Mouse (Mus musculus) cerebellum, postnatal 25 days (tissue): ENCODE results near the gene Gm45234.
"Not testable (repeated sequence)": the region's sequence is repeated elsewhere in the genome, so short reads cannot be mapped to it uniquely, and the experiment has no call there.

ENCODE experiments used
- DNase-seq, 2 experiments: peaks; one replicate each; pipeline ENCODE4 v3.0.0; 2021; ENCODE audit warnings: mixed read lengths in 2 of 2

Gm45234 gene

GRCm38 (mm10) chr6:124755831-124756595 lies at the start of gene Gm45234, which contains the start of gene Atn1:
TSS of gene Gm45234 (minus strand) at chr6:124756021.
TSS of gene Atn1 (minus strand) at chr6:124756524.
- peak; percentile 80 to 88 for DNase-seq

- DNase-seq: no peak
Measured at GRCm38 (mm10) chr6:124804341-124804740, 48.5 kb upstream of the Gm45234 start.

- DNase-seq: not testable (repeated sequence)
Measured at GRCm38 (mm10) chr6:124803691-124804090, 47.9 kb upstream of the Gm45234 start.

GRCm38 (mm10) chr6:124803061-124803460 lies 47.2 kb upstream of the Gm45234 start:
- no peak for DNase-seq

- not testable (repeated sequence) for DNase-seq
Measured at GRCm38 (mm10) chr6:124802400-124802799, 46.6 kb upstream of the Gm45234 start.

GRCm38 (mm10) chr6:124796200-124796599 lies 40.4 kb upstream of the Gm45234 start:
- DNase-seq: no peak

- no peak for DNase-seq
Measured at GRCm38 (mm10) chr6:124795781-124796180, 40.0 kb upstream of the Gm45234 start.

- DNase-seq: no peak
Measured at GRCm38 (mm10) chr6:124791911-124792310, 36.1 kb upstream of the Gm45234 start.

GRCm38 (mm10) chr6:124790121-124790520 lies 34.3 kb upstream of the Gm45234 start:
- DNase-seq: no peak

- DNase-seq: no peak
Measured at GRCm38 (mm10) chr6:124789519-124789918, 33.7 kb upstream of the Gm45234 start.

GRCm38 (mm10) chr6:124787722-124788121 lies 31.9 kb upstream of the Gm45234 start:
- peak; percentile 63 to 65 for DNase-seq

GRCm38 (mm10) chr6:124786756-124787420 lies 31.1 kb upstream of the Gm45234 start:
- peak; percentile 90 to 92 for DNase-seq

GRCm38 (mm10) chr6:124782436-124782835 lies 26.6 kb upstream of the Gm45234 start:
- DNase-seq: peak; percentile 23 to 28

- no peak for DNase-seq
Measured at GRCm38 (mm10) chr6:124780917-124781316, 25.1 kb upstream of the Gm45234 start.

- DNase-seq: no peak
Measured at GRCm38 (mm10) chr6:124779984-124780416, 24.2 kb upstream of the Gm45234 start.

GRCm38 (mm10) chr6:124779222-124779983 lies 23.6 kb upstream of the Gm45234 start, which contains the start of gene Lrrc23:
TSS of gene Lrrc23 (minus strand) at chr6:124779727.
- peak; percentile 52 to 61 for DNase-seq

GRCm38 (mm10) chr6:124770511-124770910 lies 14.7 kb upstream of the Gm45234 start:
- DNase-seq: peak; percentile 65

GRCm38 (mm10) chr6:124770013-124770412 lies 14.2 kb upstream of the Gm45234 start:
- peak in 1 of 2 experiments; percentile 63 for DNase-seq

GRCm38 (mm10) chr6:124769101-124769765 lies 13.4 kb upstream of the Gm45234 start, which contains the start of gene Eno2:
TSS of gene Eno2 (minus strand) at chr6:124769673.
- DNase-seq: peak; percentile 85 to 94

GRCm38 (mm10) chr6:124768704-124769044 lies 12.9 kb upstream of the Gm45234 start:
- no peak for DNase-seq

GRCm38 (mm10) chr6:124767920-124768703 lies 12.3 kb upstream of the Gm45234 start:
- DNase-seq: peak; percentile 74 to 83

- DNase-seq: no peak
Measured at GRCm38 (mm10) chr6:124767536-124767919, 11.7 kb upstream of the Gm45234 start.
